Mouse (Mus musculus): ENCODE measurements around the gene Eif4e. TPM values are rescaled to one million over a fixed set of nuclear protein-coding genes. Genes with fewer than 3 reads are reported as not detected.
"Not testable (repeated sequence)": the region's sequence is repeated elsewhere in the genome, so short reads cannot be mapped to it uniquely, and the experiment has no call there.

Eif4e gene
- total RNA-seq, 2 experiments from 2014 or later: 180 to 182 TPM

GRCm38 (mm10) chr3:138527667-138528231, 1.8 kb downstream of the Eif4e start:
- no peak for TF ChIP-seq CTCF (conservative IDR thresholded peaks at IDR 0.05)
- Histone ChIP-seq H3K4me3 (peak overlapping the region; percentile 83), H3K27ac (peak overlapping the region; percentile 94)
- DNase-seq (ENCODE audit: low spot score in 2 of 2): peak in 1 of 2 experiments; percentile 23

GRCm38 (mm10) chr3:138528265-138528664, 2.3 kb downstream of the Eif4e start:
- no peak for DNase-seq (ENCODE audit: low spot score in 2 of 2)
- Histone ChIP-seq H3K27ac (peak overlapping the region; percentile 94; the same call in 1 of the 2 replicates), H3K4me3 (peak overlapping the region; percentile 83)
- no peak for TF ChIP-seq CTCF (conservative IDR thresholded peaks at IDR 0.05)

- H3K27ac ChIP-seq: no peak overlapping the region
- no peak overlapping the region for H3K4me3 ChIP-seq
- no peak for TF ChIP-seq CTCF (conservative IDR thresholded peaks at IDR 0.05)
- no peak for DNase-seq (ENCODE audit: low spot score in 2 of 2)
Measured at GRCm38 (mm10) chr3:138530578-138531478, 4.8 kb downstream of the Eif4e start.

- no peak for TF ChIP-seq CTCF (conservative IDR thresholded peaks at IDR 0.05)
- no peak overlapping the region for H3K4me3 ChIP-seq
Measured at GRCm38 (mm10) chr3:138531479-138532181, 5.7 kb downstream of the Eif4e start.

GRCm38 (mm10) chr3:138532764-138533163, 6.8 kb downstream of the Eif4e start:
- Histone ChIP-seq H3K27ac (no peak overlapping the region), H3K4me3 (no peak overlapping the region)
- DNase-seq (ENCODE audit: low spot score in 2 of 2): no peak
- no peak for TF ChIP-seq CTCF (conservative IDR thresholded peaks at IDR 0.05)

More at GRCm38 (mm10) chr3:138531479-138532181, 5.7 kb downstream of the Eif4e start:
- no peak overlapping the region for H3K27ac ChIP-seq
- no peak for DNase-seq (ENCODE audit: low spot score in 2 of 2)

- H3K4me3 ChIP-seq: no peak overlapping the region
- TF ChIP-seq CTCF (conservative IDR thresholded peaks at IDR 0.05): no peak
- no peak overlapping the region for H3K27ac ChIP-seq
- DNase-seq (ENCODE audit: low spot score in 2 of 2): no peak
Measured at GRCm38 (mm10) chr3:138536031-138536430, 10.1 kb downstream of the Eif4e start.

GRCm38 (mm10) chr3:138542621-138543020, 16.6 kb downstream of the Eif4e start:
- DNase-seq (ENCODE audit: low spot score in 2 of 2): no peak
- Histone ChIP-seq H3K4me3 (no peak overlapping the region), H3K27ac (no peak overlapping the region)
- no peak for TF ChIP-seq CTCF (conservative IDR thresholded peaks at IDR 0.05)

- DNase-seq (ENCODE audit: low spot score in 2 of 2): no peak
- Histone ChIP-seq H3K4me3 (no peak overlapping the region), H3K27ac (no peak overlapping the region)
- TF ChIP-seq CTCF (conservative IDR thresholded peaks at IDR 0.05): no peak
Measured at GRCm38 (mm10) chr3:138544117-138544516, 18.1 kb downstream of the Eif4e start.

- no peak overlapping the region for H3K4me3 ChIP-seq
- no peak for DNase-seq (ENCODE audit: low spot score in 2 of 2)
- no peak overlapping the region for H3K27ac ChIP-seq
- TF ChIP-seq CTCF (conservative IDR thresholded peaks at IDR 0.05): no peak
Measured at GRCm38 (mm10) chr3:138546678-138547077, 20.7 kb downstream of the Eif4e start.

GRCm38 (mm10) chr3:138549045-138549444, 23.1 kb downstream of the Eif4e start:
- DNase-seq (ENCODE audit: low spot score in 2 of 2): no peak
- no peak overlapping the region for H3K27ac ChIP-seq
- H3K4me3 ChIP-seq: no peak overlapping the region
- TF ChIP-seq CTCF (conservative IDR thresholded peaks at IDR 0.05): no peak

GRCm38 (mm10) chr3:138550336-138551123, 24.6 kb downstream of the Eif4e start:
- Histone ChIP-seq H3K4me3 (no peak overlapping the region), H3K27ac (no peak overlapping the region)
- DNase-seq (ENCODE audit: low spot score in 2 of 2): no peak
- TF ChIP-seq CTCF (conservative IDR thresholded peaks at IDR 0.05): no peak

- not testable (repeated sequence) for H3K4me3 ChIP-seq; H3K27ac ChIP-seq; DNase-seq (ENCODE audit: low spot score in 2 of 2)
Measured at GRCm38 (mm10) chr3:138555279-138555678, 29.3 kb downstream of the Eif4e start.

Data from layer of hippocampus, adult 2 months (tissue).